Mouse (Mus musculus): ENCODE measurements around the gene Palm2. TPM values are rescaled to one million over a fixed set of nuclear protein-coding genes. Genes with fewer than 3 reads are reported as not detected.
A peak's percentile ranks its signal among the peaks of the same experiment; 100 is the strongest.

The Palm2 gene
- total RNA-seq, 1 experiment from 2014 or later = not detected

DNA sequence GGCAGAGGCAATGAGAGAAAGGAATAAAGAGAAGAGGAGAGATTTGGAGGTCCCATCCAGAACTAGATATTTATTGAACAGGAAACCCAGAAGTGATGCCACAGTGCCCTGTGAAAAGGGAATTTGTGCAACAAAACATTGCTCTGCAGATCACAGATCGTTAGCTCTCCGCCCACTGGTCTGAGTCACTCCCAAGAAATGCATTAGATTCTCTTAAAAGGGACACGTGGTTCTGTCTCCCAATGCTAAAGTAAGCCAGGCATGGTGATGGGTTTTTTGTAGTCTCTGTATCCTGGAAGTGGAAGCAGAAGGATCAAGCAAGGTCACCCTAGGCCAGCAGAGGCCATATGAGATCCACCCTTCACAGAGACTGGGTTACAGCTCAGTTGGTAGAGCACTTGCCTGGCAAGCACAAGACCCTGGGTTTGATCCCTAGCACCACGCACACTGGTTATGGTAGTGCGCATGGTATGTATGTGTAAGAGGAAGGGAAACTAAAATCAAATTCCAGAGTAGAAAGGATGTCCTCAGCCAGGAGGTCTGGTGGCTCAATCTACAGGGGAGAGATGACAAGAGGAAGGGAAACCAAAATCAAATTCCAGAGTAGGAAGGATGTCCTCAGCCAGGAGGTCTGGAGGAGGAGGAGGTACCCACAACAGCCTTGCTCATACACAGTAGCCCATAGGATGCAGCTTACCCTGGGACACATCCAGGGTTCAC, 218.3 kb downstream of the Palm2 start:
- ATAC-seq (replicated peaks; ENCODE audit: low read depth, poor library complexity, severe bottlenecking) = no peak

DNA sequence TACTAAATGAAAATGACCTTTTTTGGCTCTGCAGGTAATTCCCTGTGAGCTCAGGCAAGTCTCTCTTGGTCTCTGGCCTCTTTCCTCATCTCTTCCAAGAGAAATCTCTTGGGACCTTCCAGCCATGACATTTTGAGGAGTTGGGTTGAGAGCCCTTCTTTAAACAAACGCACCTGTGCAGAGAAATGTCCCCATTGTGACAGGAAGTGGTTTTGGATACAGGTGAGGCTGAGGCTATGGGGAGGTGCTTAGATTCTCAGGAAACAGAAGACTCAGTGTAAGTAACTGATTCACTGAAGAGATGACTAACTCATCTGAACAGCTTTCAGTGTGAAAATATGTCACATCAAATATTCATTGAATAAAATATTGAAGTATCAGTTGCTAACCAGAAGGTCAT, 221.9 kb downstream of the Palm2 start:
- ATAC-seq (replicated peaks; ENCODE audit: low read depth, poor library complexity, severe bottlenecking) = no peak

DNA sequence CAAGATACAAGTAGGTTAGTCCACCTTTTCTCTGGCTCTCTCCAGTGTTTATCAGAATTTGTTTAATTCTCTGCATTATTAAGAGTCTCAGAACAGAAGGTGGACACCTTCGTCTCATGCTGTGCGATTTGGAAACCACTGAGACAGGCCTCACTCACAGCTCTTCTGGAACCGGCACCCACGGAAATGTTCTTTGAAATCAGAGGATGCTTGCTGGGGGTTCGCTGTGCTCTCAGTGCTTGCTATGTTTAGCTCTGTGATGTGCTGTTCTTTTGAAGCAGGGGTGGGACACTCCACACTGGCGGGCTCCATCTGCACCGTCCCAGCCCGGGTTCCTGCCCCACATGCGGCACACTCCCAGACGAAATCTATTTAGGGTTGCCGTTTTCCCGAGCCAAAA, 222.3 kb downstream of the Palm2 start:
- ATAC-seq (replicated peaks; ENCODE audit: low read depth, poor library complexity, severe bottlenecking) = no peak

DNA sequence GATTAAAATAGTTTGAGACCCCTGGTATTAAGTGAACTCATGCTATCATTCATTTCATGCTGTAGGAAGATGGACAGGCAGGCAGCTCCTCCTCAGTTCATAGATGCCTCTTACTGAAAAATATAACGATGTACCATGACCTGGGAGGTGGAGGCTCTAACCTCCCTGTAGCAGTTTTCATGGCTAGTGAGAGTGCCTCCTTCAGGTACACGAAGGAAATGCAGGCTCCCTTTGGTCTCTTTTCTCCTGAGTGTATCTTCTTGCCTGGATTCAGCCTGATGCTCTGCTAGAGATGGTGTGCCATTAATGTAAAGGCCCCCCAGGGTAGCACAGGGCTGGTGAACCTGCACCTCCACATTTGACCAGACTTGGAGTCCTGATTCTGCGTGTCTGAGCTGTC, 222.8 kb downstream of the Palm2 start:
- no peak for ATAC-seq (replicated peaks; ENCODE audit: low read depth, poor library complexity, severe bottlenecking)

DNA sequence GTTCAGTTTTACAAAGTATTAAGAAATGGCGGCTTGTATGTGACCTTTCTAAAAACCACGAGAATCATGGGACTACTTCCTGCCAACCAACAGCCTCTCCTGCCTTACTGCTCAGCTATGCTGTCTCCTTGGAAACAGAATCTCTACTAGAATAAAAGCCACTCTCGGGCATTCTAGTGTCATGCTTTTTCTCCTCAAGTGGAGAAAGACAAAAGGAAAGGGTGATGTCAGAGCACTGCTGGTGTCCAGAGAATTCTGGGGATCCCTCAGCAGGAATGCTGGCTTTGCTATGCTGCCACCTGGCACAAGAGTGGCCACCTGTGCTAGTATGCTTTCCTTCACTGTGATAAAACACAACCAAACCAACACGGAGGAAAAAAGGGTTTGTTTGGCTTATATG, 226.4 kb downstream of the Palm2 start:
- no peak for ATAC-seq (replicated peaks; ENCODE audit: low read depth, poor library complexity, severe bottlenecking)

DNA sequence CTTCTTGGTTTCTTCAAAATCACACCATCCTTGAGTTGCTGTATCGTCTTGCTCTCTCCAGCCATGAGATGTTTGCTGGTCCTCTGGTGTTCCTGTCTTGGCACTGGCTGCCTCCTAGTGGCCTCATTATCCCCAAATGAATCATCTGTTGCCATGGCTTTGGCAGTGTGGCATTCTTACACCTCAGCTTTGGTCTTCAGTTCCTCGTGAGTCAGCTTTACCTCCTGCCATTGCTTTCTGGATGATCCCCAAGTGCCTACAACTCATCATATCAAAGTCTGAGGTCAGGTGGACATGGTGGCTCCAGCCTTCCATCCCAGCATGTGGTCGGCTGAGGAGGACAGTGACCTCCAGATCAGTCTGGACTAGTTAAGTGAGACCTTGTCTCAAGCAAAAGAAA, 232.1 kb downstream of the Palm2 start:
- ATAC-seq (replicated peaks; ENCODE audit: low read depth, poor library complexity, severe bottlenecking) = no peak

DNA sequence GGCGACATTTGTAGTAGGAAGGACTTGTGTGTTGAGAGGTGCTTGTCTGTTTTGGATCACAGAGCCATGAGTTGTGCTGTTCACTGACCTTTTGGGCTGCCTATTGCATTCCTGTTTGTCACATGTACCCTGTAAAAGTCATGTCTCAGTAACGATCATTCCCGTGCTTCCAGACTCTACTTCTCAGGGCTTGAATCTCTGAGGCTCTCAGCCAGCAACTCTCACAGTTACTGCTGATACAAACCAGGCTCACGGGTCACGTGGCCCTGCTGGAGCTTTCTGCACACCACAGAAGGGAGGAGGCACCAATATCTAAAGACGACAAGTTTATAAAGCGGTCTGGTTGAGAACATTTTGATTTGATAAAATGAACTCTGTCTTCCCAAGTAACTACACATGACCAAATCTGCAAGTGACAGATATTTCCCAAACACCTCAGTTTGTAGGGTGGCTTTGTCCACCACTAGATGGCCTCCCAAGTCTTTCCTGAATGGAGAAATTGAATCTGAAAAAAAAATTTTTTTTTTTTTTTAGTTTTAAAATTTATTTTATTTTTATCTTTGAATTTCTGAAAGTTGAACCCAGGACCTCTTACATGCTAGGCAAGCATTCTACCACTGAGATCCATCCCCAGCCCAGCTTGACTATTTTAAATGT, 236.9 kb downstream of the Palm2 start:
- no peak for ATAC-seq (replicated peaks; ENCODE audit: low read depth, poor library complexity, severe bottlenecking)

DNA sequence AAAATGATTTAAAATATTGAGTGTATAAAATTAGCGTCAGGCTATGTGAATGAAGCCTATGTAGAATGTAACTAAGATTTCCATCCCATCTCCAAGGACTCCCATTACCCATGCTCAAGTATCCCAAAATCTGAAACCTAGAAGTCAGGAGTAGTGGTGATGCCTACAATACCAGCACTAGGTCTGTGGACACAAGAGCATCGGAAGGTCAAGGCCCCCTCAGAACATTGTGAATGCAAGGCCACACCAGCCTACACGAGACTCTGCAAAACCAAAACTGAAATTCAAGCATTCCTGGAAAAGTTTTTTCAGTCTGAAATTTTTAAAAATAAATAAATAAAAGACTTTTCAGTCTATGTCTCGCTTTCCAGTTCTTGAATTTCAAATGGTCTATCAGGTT, 238.5 kb downstream of the Palm2 start:
- ATAC-seq (replicated peaks; ENCODE audit: low read depth, poor library complexity, severe bottlenecking) = no peak

DNA sequence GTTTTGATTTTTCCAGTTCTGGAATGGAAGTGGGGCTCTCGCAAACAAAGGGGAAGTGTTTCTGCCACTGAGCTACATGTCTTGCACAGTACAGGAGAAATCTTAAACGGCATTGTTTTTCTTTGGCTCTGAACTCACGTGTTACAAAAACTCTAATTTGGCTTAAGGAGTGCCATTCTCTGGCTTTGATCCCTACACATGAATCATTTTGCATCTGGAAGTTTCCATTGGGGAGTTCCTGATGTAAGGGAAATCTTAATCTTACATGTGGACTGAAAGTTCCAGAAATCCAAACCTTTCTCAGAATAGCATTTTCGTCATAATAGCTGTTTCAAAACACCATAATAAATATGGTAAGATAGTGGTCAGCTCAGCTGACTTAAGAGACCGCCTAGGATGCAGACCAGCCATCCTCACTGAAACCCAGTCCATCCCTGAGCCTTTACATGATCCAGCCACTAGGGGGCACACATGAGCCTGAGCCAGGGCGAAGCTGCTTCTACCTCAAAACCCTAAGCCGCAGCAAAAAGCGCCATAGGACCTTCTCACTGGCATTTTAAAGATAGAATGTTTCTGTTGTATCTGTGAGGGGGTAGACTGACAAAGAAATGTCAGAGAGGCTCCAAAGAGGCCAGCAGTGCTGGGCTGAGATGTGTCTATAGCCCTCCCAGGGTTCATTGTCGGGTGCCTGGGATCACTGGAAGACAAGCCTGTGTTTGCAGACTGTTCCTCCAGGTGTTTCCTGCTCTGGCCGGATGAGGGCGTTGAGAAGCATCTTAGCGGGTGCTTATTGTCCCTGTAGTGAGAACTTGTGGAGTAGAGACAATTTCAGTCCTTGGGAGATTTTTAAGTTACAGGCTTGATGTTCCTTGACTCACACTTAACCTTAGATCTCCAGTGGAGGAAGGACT, 239.2 kb downstream of the Palm2 start:
- ATAC-seq (replicated peaks; ENCODE audit: low read depth, poor library complexity, severe bottlenecking) = peak; percentile 84

DNA sequence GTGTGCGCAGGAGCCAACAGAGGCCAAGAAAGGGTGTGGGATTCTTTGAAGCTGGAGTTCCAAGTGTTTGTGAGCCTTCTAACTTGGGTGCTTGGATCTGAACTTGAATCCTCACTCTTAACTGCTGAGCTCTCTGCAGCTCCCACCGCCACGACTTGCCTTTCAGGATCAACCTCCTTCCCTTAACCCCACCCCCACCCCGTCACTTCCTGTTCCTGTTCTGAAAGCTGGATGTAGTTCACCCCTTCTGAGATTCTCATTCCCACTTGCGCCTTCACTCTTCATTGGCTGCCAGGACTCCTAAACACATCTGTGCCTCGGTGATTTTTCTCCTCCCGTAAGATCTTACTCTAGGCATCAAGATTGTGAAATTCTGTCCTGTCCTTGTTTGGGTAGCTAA, 240.3 kb downstream of the Palm2 start:
- ATAC-seq (replicated peaks; ENCODE audit: low read depth, poor library complexity, severe bottlenecking) = no peak

DNA sequence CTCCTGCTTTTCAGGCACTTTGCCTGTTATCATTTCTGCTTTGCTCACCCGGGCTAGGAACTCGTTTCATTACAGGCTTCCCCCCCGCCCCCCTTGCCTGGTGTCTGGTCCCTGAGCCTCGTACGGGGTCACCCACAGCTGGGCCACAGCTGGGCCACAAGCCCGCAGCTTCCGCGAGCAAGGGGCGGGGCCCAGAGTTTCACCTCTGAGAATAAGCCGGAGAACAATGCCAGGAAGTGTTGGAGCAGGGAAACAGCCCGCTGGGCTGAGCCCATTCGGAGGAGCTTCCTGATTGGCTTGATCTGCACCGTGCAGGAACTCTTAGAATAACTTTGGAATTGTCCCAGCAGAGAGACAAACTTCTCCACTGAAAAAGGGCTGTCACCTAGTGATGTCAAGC, 241.3 kb downstream of the Palm2 start:
- ATAC-seq (replicated peaks; ENCODE audit: low read depth, poor library complexity, severe bottlenecking) = peak; percentile 73

DNA sequence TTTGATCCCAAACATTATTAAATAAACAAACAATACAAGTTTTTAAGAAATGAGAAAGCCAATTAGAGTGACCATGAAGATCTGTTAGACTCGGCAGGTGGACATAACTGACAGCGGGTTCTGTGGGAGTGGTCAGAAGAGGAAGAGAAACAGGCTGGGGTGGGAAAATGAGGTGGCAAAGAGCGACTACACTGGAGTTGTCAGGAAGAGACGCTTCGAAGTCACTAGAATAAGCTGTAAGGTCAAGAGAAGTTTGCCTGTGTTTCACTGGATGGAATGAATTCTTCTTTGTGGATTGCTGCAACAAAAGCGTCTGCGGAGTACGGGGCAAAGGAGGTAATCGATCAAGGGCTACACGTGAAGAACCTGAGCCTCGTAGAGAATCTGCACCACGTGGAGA, 243.9 kb downstream of the Palm2 start:
- no peak for ATAC-seq (replicated peaks; ENCODE audit: low read depth, poor library complexity, severe bottlenecking)

DNA sequence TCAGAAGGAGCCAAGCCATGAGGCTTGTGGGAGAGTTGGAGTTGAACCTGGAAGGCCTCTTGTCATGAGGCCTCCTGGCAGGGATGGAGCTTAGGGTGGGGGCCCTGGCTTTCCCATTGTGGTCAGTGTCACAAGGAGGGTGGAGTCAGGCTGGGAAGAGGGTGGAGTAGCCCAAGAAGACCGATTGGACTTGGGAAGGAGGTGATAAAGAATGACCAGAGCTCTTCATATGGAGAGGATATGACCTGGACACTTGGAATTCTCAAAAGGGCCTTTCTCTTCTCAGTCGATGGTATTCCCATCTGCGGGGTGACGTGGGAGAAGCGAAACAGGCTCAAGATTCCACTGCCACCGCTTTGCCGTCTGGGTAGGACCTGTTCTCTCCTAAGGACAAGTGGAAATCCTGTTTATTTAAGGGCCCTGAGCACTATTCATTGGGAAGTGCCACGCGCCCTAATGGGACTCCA, 245.0 kb downstream of the Palm2 start:
- no peak for ATAC-seq (replicated peaks; ENCODE audit: low read depth, poor library complexity, severe bottlenecking)

DNA sequence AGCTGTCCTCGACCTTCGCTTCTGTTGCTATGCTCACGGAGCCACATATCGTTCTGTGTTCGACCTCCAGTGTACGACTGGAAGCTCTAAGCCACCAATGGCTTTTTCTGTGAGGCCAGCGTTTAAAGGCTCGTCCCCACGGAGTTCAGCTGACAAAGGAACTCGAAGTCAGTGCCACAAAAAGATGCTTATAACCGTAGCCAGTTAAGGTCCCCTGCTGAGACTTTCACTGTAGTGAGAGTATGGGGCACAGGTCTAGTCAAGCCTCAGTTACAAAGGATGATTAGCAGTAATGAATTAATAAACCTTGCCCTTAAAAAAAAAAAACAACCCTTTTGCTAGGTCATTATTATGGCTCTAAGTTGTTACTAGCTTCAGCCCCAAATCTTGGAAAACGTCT, 246.1 kb downstream of the Palm2 start:
- no peak for ATAC-seq (replicated peaks; ENCODE audit: low read depth, poor library complexity, severe bottlenecking)

DNA sequence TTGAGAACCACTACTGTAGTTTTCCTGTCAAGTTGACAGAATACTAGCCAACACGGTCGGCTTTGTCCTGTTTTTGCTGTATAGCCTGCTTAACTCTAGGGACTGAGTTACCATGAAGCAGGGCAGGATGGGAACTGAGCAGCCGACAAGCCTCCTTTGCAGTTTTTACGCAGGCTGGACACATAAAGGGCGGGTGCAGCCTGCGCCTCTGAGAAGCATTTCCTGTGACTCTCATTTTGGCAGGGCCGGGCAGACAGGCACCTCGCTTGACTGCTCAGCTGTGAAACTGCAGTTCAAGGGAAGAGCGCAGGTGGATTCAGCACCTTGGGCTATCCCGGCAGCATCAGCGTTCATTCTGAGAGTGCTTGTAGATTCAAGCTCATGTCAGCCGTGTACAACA, 247.5 kb downstream of the Palm2 start:
- ATAC-seq (replicated peaks; ENCODE audit: low read depth, poor library complexity, severe bottlenecking) = no peak

DNA sequence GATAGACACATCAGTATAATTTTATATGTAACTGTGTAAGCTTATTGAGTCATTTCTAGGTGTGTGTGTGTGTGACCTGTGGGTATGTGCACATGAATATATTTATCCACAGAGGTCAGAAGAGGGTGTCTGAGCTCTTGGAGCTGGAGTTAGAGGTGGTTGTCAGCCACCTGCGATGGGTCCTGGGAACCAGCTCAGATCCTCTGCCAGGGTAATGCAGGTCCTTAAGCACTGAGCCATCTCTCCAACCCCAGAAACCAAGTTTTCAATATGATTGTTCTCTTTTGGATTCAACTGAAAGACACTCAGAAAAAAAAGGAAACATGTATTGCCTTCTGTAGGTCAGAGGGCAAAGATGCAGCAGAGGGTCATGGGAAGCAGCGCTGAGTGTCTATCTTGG, 248.3 kb downstream of the Palm2 start:
- no peak for ATAC-seq (replicated peaks; ENCODE audit: low read depth, poor library complexity, severe bottlenecking)

DNA sequence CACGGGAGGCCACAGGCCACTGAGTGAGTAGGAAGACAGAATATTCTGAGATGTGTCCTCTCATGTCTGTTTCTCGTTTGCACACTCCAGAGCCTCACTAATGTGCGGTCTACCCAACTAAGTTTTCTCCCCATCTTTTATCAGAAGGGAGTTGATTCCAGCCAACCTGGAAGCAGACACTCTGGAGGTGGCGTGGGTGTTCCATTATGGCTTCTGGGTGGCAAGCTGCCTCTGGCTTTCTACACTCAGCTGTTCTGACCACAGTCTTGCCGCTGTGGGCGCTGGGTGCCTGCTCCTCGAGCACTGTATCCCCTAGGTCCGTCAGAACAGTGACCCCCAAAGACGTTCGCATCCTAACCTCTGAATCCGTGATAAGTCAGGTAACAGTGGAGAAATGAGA, 248.9 kb downstream of the Palm2 start:
- no peak for ATAC-seq (replicated peaks; ENCODE audit: low read depth, poor library complexity, severe bottlenecking)

DNA sequence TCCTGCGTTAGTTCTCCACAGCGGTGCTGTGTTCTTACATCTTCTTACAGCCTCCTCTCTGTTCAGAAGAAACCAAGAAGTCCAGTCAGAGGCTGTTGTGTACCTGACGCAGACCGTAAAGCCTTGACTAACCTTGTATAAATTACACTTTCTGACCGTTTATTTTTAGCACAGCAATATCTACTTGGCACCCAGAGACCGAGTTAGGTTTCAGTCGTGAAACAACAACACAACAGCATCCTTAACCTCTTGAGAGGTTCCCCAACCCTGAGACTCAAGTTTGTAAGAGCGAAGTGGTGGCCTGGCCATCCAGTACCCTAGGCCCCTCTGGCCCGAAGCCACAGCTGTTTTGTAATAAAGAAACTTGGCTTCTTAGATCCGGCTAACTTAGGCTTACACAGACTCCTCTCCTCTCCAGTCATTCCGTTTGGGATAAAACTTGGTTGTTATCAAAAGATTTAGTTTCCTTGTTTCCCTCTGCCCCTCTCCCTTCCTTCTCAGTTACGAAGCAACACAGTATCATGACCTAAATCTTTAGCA, 250.7 kb downstream of the Palm2 start:
- ATAC-seq (replicated peaks; ENCODE audit: low read depth, poor library complexity, severe bottlenecking) = no peak

DNA sequence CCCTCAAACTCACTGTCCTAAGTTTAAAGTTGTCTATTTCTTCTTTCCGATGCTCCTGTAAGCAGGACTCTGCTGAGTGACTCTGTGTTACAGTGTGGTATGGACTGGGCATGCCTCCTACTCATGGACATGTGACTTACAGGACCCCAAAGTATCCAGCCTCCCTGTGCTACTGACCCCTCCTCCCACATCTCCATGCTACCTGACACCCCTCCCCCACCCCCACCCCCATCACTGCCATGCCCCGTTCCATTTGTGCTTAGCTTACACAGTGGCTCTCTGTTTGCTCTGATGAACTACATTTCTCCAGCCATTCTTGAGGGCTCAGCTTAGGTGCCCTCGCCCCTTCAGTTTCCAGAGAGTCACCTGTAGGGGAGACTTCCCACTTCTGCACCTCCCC, 252.7 kb downstream of the Palm2 start:
- ATAC-seq (replicated peaks; ENCODE audit: low read depth, poor library complexity, severe bottlenecking) = no peak

DNA sequence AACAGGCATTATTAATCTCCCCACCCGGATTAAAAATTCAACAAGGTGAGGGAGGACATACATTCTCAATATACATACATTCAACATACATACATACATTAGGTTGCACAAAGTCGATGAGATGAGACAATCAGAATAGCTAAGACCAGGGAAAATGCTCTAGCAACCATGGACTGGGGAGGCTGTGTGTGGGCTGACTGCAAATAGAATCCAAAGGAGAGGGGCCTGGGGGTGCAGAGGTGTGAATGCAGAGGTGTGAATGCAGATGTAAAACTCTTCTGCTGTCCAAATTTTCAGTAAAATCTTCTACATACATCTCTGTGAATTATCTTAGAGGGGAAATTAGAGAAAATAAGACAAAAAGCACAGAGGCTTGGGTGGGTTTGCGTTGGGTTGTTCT, 253.5 kb downstream of the Palm2 start:
- ATAC-seq (replicated peaks; ENCODE audit: low read depth, poor library complexity, severe bottlenecking) = no peak

DNA sequence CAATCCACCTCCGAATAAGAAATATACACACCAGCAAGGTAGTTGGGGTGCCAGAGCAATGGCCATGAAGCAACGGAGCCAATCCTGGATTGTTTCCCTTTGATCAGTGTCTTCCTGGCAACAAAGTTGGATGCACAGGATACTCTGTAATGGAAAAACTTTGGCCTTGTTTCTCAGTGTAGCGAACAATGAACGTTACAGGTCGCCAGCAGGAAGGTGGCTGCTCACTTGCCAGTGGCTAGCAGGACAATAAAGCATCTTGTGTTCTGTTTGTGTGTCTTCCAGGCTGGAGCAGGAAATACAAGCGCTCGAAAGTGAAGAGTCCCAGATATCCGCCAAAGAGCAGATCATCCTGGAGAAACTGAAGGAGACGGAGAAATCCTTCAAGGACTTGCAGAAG, 254.1 kb downstream of the Palm2 start:
- ATAC-seq (replicated peaks; ENCODE audit: low read depth, poor library complexity, severe bottlenecking) = no peak

Measured in common myeloid progenitor, adult 5-6 weeks (primary cell).